ENCODE assay signal across 9 mouse cellular contexts in the genomic region with DNA sequence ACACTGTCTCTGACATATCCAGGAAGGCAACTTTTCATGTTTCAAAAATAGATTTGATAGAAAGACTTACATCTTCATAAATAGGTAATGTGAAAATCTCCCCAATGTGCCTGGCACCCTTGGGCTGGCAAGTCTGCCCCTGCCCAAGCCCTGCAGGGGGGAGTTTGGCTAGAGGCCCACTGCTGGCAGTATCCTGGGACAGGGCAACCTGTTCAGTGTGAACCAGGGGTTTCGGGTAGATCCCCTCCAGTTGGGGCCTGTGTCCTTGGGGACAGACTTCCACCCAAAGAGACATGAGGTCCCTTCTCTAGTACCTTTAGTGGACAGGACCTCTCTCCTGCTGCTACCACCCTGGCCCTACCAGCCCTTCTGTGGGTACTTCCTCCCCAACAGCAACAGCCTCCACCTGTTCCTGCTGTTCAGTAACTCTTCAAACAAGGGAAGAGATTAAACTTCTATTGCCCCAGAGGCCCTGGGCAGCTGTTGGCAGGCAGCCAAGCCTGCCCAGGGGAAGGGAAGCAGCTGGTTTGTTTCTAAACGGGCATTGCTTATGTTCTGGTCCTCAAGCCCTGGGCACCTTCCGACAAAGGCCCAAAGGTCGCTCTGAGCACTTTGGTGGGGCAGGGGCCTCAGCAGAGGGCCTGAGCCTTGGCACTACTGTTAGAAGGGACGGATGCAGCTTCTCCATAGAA. TPM values are rescaled to one million over a fixed set of nuclear protein-coding genes. Genes with fewer than 3 reads are reported as not detected.
DNase-seq lines count a peak whose midpoint lies in the region; ATAC-seq and TF ChIP-seq lines count a peak whose summit lies in the region.
"Had no signal": no experiment of that assay in that cellular context is flagged by ENCODE, and none has a peak within 500 bp of the region (broad histone marks: within the 10 kb centered on the region; RNA-seq: fewer than 3 reads in every experiment).

No protein-coding gene starts in this region.

- no peak for TF ChIP-seq POLR2A in bone marrow, adult 2 months (IDR thresholded peaks at IDR 0.05; ENCODE audit: borderline replicate concordance, control insufficient read depth, low read depth, low read length)

- ATAC-seq in hindbrain, embryonic 14.5 days (ENCODE audit: low FRiP score): no peak
- ATAC-seq in hindbrain, embryonic 16.5 days: no peak; the same call in 1 of the 2 replicates
- ATAC-seq in lung, embryonic 16.5 days (ENCODE audit: low read depth): peak; percentile 68
- ATAC-seq in stomach, embryonic 15.5 days (ENCODE audit: insufficient read depth, low FRiP score, low read depth): peak; percentile 78

- H3K4me2 ChIP-seq in hindbrain, embryonic 14.5 days (replicated peaks): no peak overlapping the region
- H3K4me2 ChIP-seq in hindbrain, embryonic 16.5 days (ENCODE audit: low read length): no peak overlapping the region
- no peak overlapping the region for H3K4me2 ChIP-seq in lung, embryonic 16.5 days (ENCODE audit: low read depth, low read length)
- no peak overlapping the region for H3K4me2 ChIP-seq in stomach, embryonic 15.5 days

- no peak for TF ChIP-seq CTCF in bone marrow, adult 2 months (IDR thresholded peaks at IDR 0.05; ENCODE audit: control insufficient read depth, insufficient read depth, low read length)

- H3K27ac ChIP-seq in hindbrain, embryonic 14.5 days: no peak overlapping the region
- H3K27ac ChIP-seq in hindbrain, embryonic 16.5 days (ENCODE audit: low read depth, low read length): no peak overlapping the region
- H3K27ac ChIP-seq in bone marrow, adult 2 months (ENCODE audit: control insufficient read depth, insufficient read depth, low read depth, low read length, poor library complexity): peak overlapping the region; percentile 89
- H3K27ac ChIP-seq in lung, embryonic 16.5 days (ENCODE audit: low read length): peak overlapping the region; percentile 72
- H3K27ac ChIP-seq in stomach, embryonic 15.5 days: peak overlapping the region; percentile 71

- peak; percentile 48 for DNase-seq in hindbrain, embryonic 14.5 days (ENCODE audit: low spot score)
- peak; percentile 78 for DNase-seq in kidney, adult 11 months
- no peak for DNase-seq in layer of hippocampus, postnatal 36 days
- DNase-seq in gastrocnemius, adult 8-10 months (ENCODE audit: low spot score in 2 of 2): no peak

- no peak overlapping the region for H3K4me3 ChIP-seq in hindbrain, embryonic 14.5 days (replicated peaks; ENCODE audit: low read length)
- no peak overlapping the region for H3K4me3 ChIP-seq in hindbrain, embryonic 16.5 days (ENCODE audit: low read length)
- no peak overlapping the region for H3K4me3 ChIP-seq in bone marrow, adult 2 months (replicated peaks; ENCODE audit: control insufficient read depth, low read depth, low read length)
- H3K4me3 ChIP-seq in lung, embryonic 16.5 days (ENCODE audit: low read length): no peak overlapping the region
- H3K4me3 ChIP-seq in stomach, embryonic 15.5 days (replicated peaks): no peak overlapping the region

- peaks cover 17% of the 10 kb centered on the region for H3K36me3 ChIP-seq in hindbrain, embryonic 14.5 days (replicated peaks; ENCODE audit: control insufficient read depth, insufficient read depth)
- H3K36me3 ChIP-seq in hindbrain, embryonic 16.5 days (ENCODE audit: control insufficient read depth, insufficient read depth, low read length): peaks cover 10% of the 10 kb centered on the region
- H3K36me3 ChIP-seq in lung, embryonic 16.5 days (ENCODE audit: control insufficient read depth, insufficient read depth, low read length): peaks cover 9% of the 10 kb centered on the region
- H3K36me3 ChIP-seq in stomach, embryonic 15.5 days: peaks cover 6% of the 10 kb centered on the region; the same call in 1 of the 2 replicates

- H3K9ac ChIP-seq in hindbrain, embryonic 14.5 days: no peak overlapping the region
- no peak overlapping the region for H3K9ac ChIP-seq in hindbrain, embryonic 16.5 days (ENCODE audit: low read depth, low read length)
- H3K9ac ChIP-seq in lung, embryonic 16.5 days (ENCODE audit: low read length): peak overlapping the region; percentile 36
- H3K9ac ChIP-seq in stomach, embryonic 15.5 days: no peak overlapping the region

- peaks cover 10% of the 10 kb centered on the region; the same call in 1 of the 2 replicates for H3K4me1 ChIP-seq in hindbrain, embryonic 14.5 days (replicated peaks; ENCODE audit: control insufficient read depth, insufficient read depth, low read length)
- H3K4me1 ChIP-seq in hindbrain, embryonic 16.5 days (ENCODE audit: control insufficient read depth, insufficient read depth, low read depth, low read length): peaks cover 7% of the 10 kb centered on the region
- H3K4me1 ChIP-seq in bone marrow, adult 2 months (ENCODE audit: control insufficient read depth, insufficient read depth, low read length): peaks cover 20% of the 10 kb centered on the region; the same call in 1 of the 2 replicates
- peaks cover 12% of the 10 kb centered on the region for H3K4me1 ChIP-seq in lung, embryonic 16.5 days (replicated peaks; ENCODE audit: control insufficient read depth, insufficient read depth, low read length)
- peaks cover 17% of the 10 kb centered on the region for H3K4me1 ChIP-seq in stomach, embryonic 15.5 days

- WGBS in hindbrain, embryonic 14.5 days: 39% methylated on average over 5 of the region's 5 CpGs
- WGBS in hindbrain, embryonic 16.5 days: 44% methylated on average over 5 of the region's 5 CpGs
- WGBS in bone marrow, adult 2 months: 10% methylated on average over 5 of the region's 5 CpGs
- 26% methylated on average over 5 of the region's 5 CpGs for WGBS in lung, embryonic 16.5 days
- WGBS in stomach, embryonic 15.5 days: 28% methylated on average over 5 of the region's 5 CpGs

- H3K9me3 ChIP-seq in hindbrain, embryonic 14.5 days (ENCODE audit: control insufficient read depth, low read length): no peaks in the 10 kb centered on the region
- no peaks in the 10 kb centered on the region for H3K9me3 ChIP-seq in hindbrain, embryonic 16.5 days (ENCODE audit: control insufficient read depth, low read length)
- no peaks in the 10 kb centered on the region for H3K9me3 ChIP-seq in lung, embryonic 16.5 days (ENCODE audit: control insufficient read depth, low read length)
- no peaks in the 10 kb centered on the region for H3K9me3 ChIP-seq in stomach, embryonic 15.5 days

- no peaks in the 10 kb centered on the region for H3K27me3 ChIP-seq in hindbrain, embryonic 14.5 days (ENCODE audit: control insufficient read depth, insufficient read depth, low read length)
- H3K27me3 ChIP-seq in hindbrain, embryonic 16.5 days (replicated peaks; ENCODE audit: control insufficient read depth, insufficient read depth, low read length): no peaks in the 10 kb centered on the region
- H3K27me3 ChIP-seq in lung, embryonic 16.5 days (ENCODE audit: control insufficient read depth, insufficient read depth, low read depth, low read length): no peaks in the 10 kb centered on the region
- H3K27me3 ChIP-seq in stomach, embryonic 15.5 days (replicated peaks): no peaks in the 10 kb centered on the region

RNA-seq across cellular contexts. Expression of gene Gp9, which starts 11.2 kb away (rescaled TPM):
- 0.56 and 0.83 TPM in 2 replicates for polyA plus RNA-seq in hindbrain, embryonic 14.5 days (2014; fragmentation: Nextera tagmentation; extraction: Ambion mirVana)
- polyA plus RNA-seq in hindbrain, embryonic 16.5 days (2015; fragmentation: Nextera tagmentation; extraction: Ambion mirVana): 0.41 and 0.97 TPM in 2 replicates
- 49.0 and 59.4 TPM in 2 replicates for polyA plus RNA-seq in bone marrow, adult 2 months (2011; ENCODE audit: insufficient read depth, insufficient read length, low replicate concordance, missing spikeins)
- polyA plus RNA-seq in lung, embryonic 16.5 days (2015; fragmentation: Nextera tagmentation; extraction: Ambion mirVana): 3.4 and 7.1 TPM in 2 replicates
- 1.7 and 2.4 TPM in 2 replicates for polyA plus RNA-seq in stomach, embryonic 15.5 days (2015; fragmentation: Nextera tagmentation; extraction: Ambion mirVana)
- total RNA-seq in layer of hippocampus, postnatal 36 days (2021): 1 to 10 TPM in 1 of 2 experiments, under 1 TPM in 1; 0.82 to 1.5 TPM
- total RNA-seq in gastrocnemius, adult 8-10 months (2022): not detected
- polyA plus RNA-seq: testis, adult 2 months had no signal

RNA-seq across cellular contexts. Expression of gene Rab43, which starts 22.9 kb away (rescaled TPM):
- polyA plus RNA-seq in hindbrain, embryonic 14.5 days (2014; fragmentation: Nextera tagmentation; extraction: Ambion mirVana): 7.8 and 15.6 TPM in 2 replicates
- 9.4 and 11.7 TPM in 2 replicates for polyA plus RNA-seq in hindbrain, embryonic 16.5 days (2015; fragmentation: Nextera tagmentation; extraction: Ambion mirVana)
- 31.2 and 44.9 TPM in 2 replicates for polyA plus RNA-seq in bone marrow, adult 2 months (2011; ENCODE audit: insufficient read depth, insufficient read length, low replicate concordance, missing spikeins)
- 10.9 and 13.1 TPM in 2 replicates for polyA plus RNA-seq in lung, embryonic 16.5 days (2015; fragmentation: Nextera tagmentation; extraction: Ambion mirVana)
- 11.9 and 12.4 TPM in 2 replicates for polyA plus RNA-seq in stomach, embryonic 15.5 days (2015; fragmentation: Nextera tagmentation; extraction: Ambion mirVana)
- 10 to 100 TPM; 15.5 to 16.7 TPM for total RNA-seq in layer of hippocampus, postnatal 36 days (2021)
- 1 to 10 TPM; 3.6 to 5.4 (median 4.5) TPM for total RNA-seq in gastrocnemius, adult 8-10 months (2022)

RNA-seq across cellular contexts. Expression of gene Gm45140, which starts 46.6 kb away (rescaled TPM):
- 1.1 and 5.8 TPM in 2 replicates for polyA plus RNA-seq in hindbrain, embryonic 14.5 days (2014; fragmentation: Nextera tagmentation; extraction: Ambion mirVana)
- polyA plus RNA-seq in hindbrain, embryonic 16.5 days (2015; fragmentation: Nextera tagmentation; extraction: Ambion mirVana): 2.9 and 3.9 TPM in 2 replicates
- polyA plus RNA-seq in bone marrow, adult 2 months (2011; ENCODE audit: insufficient read depth, insufficient read length, low replicate concordance, missing spikeins): 7.3 and 18.0 TPM in 2 replicates
- 1.5 and 3.5 TPM in 2 replicates for polyA plus RNA-seq in lung, embryonic 16.5 days (2015; fragmentation: Nextera tagmentation; extraction: Ambion mirVana)
- 4.2 and 4.7 TPM in 2 replicates for polyA plus RNA-seq in stomach, embryonic 15.5 days (2015; fragmentation: Nextera tagmentation; extraction: Ambion mirVana)
- total RNA-seq in layer of hippocampus, postnatal 36 days (2021): 1 to 10 TPM; 1.8 to 3.4 TPM
- 1 to 10 TPM in 1 of 4 experiments, under 1 TPM in 1, not detected in 2; 0.48 to 1.0 TPM for total RNA-seq in gastrocnemius, adult 8-10 months (2022)

RNA-seq across cellular contexts. Expression of gene Isy1, which starts 49.6 kb away (rescaled TPM):
- polyA plus RNA-seq in hindbrain, embryonic 14.5 days (2014; fragmentation: Nextera tagmentation; extraction: Ambion mirVana): 21.1 and 21.7 TPM in 2 replicates
- polyA plus RNA-seq in hindbrain, embryonic 16.5 days (2015; fragmentation: Nextera tagmentation; extraction: Ambion mirVana): 24.0 and 24.4 TPM in 2 replicates
- polyA plus RNA-seq in bone marrow, adult 2 months (2011; ENCODE audit: insufficient read depth, insufficient read length, low replicate concordance, missing spikeins): 21.9 and 34.4 TPM in 2 replicates
- polyA plus RNA-seq in lung, embryonic 16.5 days (2015; fragmentation: Nextera tagmentation; extraction: Ambion mirVana): 33.8 and 47.6 TPM in 2 replicates
- 39.0 and 53.4 TPM in 2 replicates for polyA plus RNA-seq in stomach, embryonic 15.5 days (2015; fragmentation: Nextera tagmentation; extraction: Ambion mirVana)
- total RNA-seq in layer of hippocampus, postnatal 36 days (2021): 10 to 100 TPM; 29.6 to 30.0 TPM
- 10 to 100 TPM; 13.1 to 23.1 (median 18.4) TPM for total RNA-seq in gastrocnemius, adult 8-10 months (2022)

RNA-seq across cellular contexts. Expression of gene Efcc1, which starts 58.4 kb away (rescaled TPM):
- 6.1 and 8.0 TPM in 2 replicates for polyA plus RNA-seq in hindbrain, embryonic 14.5 days (2014; fragmentation: Nextera tagmentation; extraction: Ambion mirVana)
- polyA plus RNA-seq in hindbrain, embryonic 16.5 days (2015; fragmentation: Nextera tagmentation; extraction: Ambion mirVana): 6.3 and 6.6 TPM in 2 replicates
- polyA plus RNA-seq in bone marrow, adult 2 months (2011; ENCODE audit: insufficient read depth, insufficient read length, low replicate concordance, missing spikeins): 0.55 TPM in 1 of 2 replicates, not detected in the other
- 4.5 and 5.3 TPM in 2 replicates for polyA plus RNA-seq in lung, embryonic 16.5 days (2015; fragmentation: Nextera tagmentation; extraction: Ambion mirVana)
- 1.5 and 1.8 TPM in 2 replicates for polyA plus RNA-seq in stomach, embryonic 15.5 days (2015; fragmentation: Nextera tagmentation; extraction: Ambion mirVana)
- total RNA-seq in layer of hippocampus, postnatal 36 days (2021): 1 to 10 TPM; 3.8 to 5.8 TPM
- under 1 TPM; 0.51 to 0.94 (median 0.78) TPM for total RNA-seq in gastrocnemius, adult 8-10 months (2022)

Comparison
In these comparisons a context has a peak if more than half of its experiments do, and no peak if none do; other contexts are left out.
1. ATAC-seq: peak in lung, embryonic 16.5 days (single experiment) and stomach, embryonic 15.5 days (single experiment); none in hindbrain, embryonic 14.5 days (single experiment) and hindbrain, embryonic 16.5 days (single experiment).
2. DNase-seq: peak in hindbrain, embryonic 14.5 days (single experiment) and kidney, adult 11 months (single experiment); none in layer of hippocampus, postnatal 36 days (0 of 2) and gastrocnemius, adult 8-10 months (0 of 2).
3. H3K27ac ChIP-seq: peak in bone marrow, adult 2 months (single experiment), lung, embryonic 16.5 days (single experiment) and stomach, embryonic 15.5 days (single experiment); none in hindbrain, embryonic 14.5 days (single experiment) and hindbrain, embryonic 16.5 days (single experiment).